Mouse (Mus musculus) liver, embryonic 14.5 days (tissue): ENCODE data around the gene Psmd5. TPM values are rescaled to one million over a fixed set of nuclear protein-coding genes. Genes with fewer than 3 reads are reported as not detected.

Experiments
- ATAC-seq: fragments of 200-750 bp; cut with Nextera tagmentation; 2 replicates; pipeline ENCODE4 v1.8.0; 2017; ENCODE audit warnings: moderate number of reproducible peaks, mild to moderate bottlenecking, moderate library complexity; ENCODE audit not compliant: insufficient read depth
- DNase-seq, 3 experiments: peaks; one replicate each; pipeline ENCODE4 v3.0.0-alpha.2; 2012 to 2013; ENCODE audit warnings: low read depth in 3 of 3, low spot score in 3 of 3
- H3K27ac ChIP-seq: fragments of 300-500 bp; sonication (generic); 2 replicates; pipeline ENCODE4 v1.5.1; 2014; ENCODE audit warnings: moderate library complexity, mild to moderate bottlenecking, control low read depth, inconsistent platforms
- H3K27me3 ChIP-seq: fragments of 300-500 bp; sonication (generic); 2 replicates; pipeline ENCODE4 v1.6.1; 2014; ENCODE audit warnings: mild to moderate bottlenecking, low read length, moderate library complexity; ENCODE audit not compliant: control insufficient read depth, insufficient read depth
- H3K36me3 ChIP-seq: fragments of 300-500 bp; sonication (generic); replicated peaks from 2 replicates; pipeline ENCODE4 v1.6.1; 2014; ENCODE audit warnings: low read depth; ENCODE audit not compliant: control insufficient read depth, insufficient read depth
- H3K4me1 ChIP-seq, 2 experiments: fragments of 200-500 bp in 1 of 2; fragments of 300-500 bp in 1 of 2; sonication (generic) in 1 of 2; replicated peaks; 2 replicates each; pipeline ENCODE4 v1.6.1; 2012 to 2014; ENCODE audit warnings: antibody characterized with exemption in 1 of 2, inconsistent platforms in 1 of 2, low read length in 1 of 2; ENCODE audit not compliant: control insufficient read depth in 2 of 2, insufficient read depth in 2 of 2
- H3K4me2 ChIP-seq: fragments of 300-500 bp; sonication (generic); 2 replicates; pipeline ENCODE4 v1.6.1; 2014; ENCODE audit warnings: low read depth, mild to moderate bottlenecking, control low read depth, moderate library complexity
- H3K4me3 ChIP-seq, 2 experiments: fragments of 200-500 bp in 1 of 2; fragments of 300-500 bp in 1 of 2; sonication (generic) in 1 of 2; 2 replicates each; pipeline ENCODE4 v1.5.1; 2012 to 2014; ENCODE audit warnings: low read depth in 2 of 2, low read length in 2 of 2, mild to moderate bottlenecking in 2 of 2, control low read depth in 1 of 2, inconsistent platforms in 1 of 2, moderate library complexity in 1 of 2; ENCODE audit not compliant: insufficient read depth in 1 of 2
- H3K9ac ChIP-seq: fragments of 300-500 bp; sonication (generic); replicated peaks from 2 replicates; pipeline ENCODE4 v1.6.1; 2014; ENCODE audit warnings: mild to moderate bottlenecking, control low read depth, moderate library complexity
- H3K9me3 ChIP-seq: fragments of 300-500 bp; sonication (generic); 2 replicates; pipeline ENCODE4 v1.6.1; 2016; ENCODE audit warnings: low read length, mixed read lengths; ENCODE audit not compliant: control insufficient read depth
- CTCF ChIP-seq: IDR thresholded peaks from 2 replicates; pipeline ENCODE4 v1.5.1; 2016; ENCODE audit warnings: antibody characterized with exemption, low read depth, control low read depth
- EP300 ChIP-seq: IDR thresholded peaks from 2 replicates; pipeline ENCODE4 v1.6.1; 2016; ENCODE audit warnings: antibody characterized with exemption, low read depth
- WGBS: fragments of 180-500 bp; shearing (Covaris S2); extraction: QIAGEN DNeasy Blood & Tissue Kit; methylation state at CpG from one replicate; pipeline ENCODE4 v1.1.7; 2014; ENCODE audit not compliant: insufficient replicate concordance; 5-methylcytosine and 5-hydroxymethylcytosine counted together
- polyA plus RNA-seq, 2 experiments: library from polyadenylated mRNA; depleted of rRNA in 1 of 2; stranded (reverse) in 1 of 2; unstranded in 1 of 2; fragments of >200 nt; fragmentation: Nextera tagmentation in 1 of 2; extraction: Ambion mirVana in 1 of 2; gene quantifications; 2 replicates each; pipeline versions ENCODE4 v1.2.1 to v1.2.3; 2012 to 2014

The Psmd5 gene
- 23.2 and 36.5 TPM in 2 replicates for polyA plus RNA-seq (2012; rRNA removed)
- polyA plus RNA-seq (2014; fragmentation: Nextera tagmentation; extraction: Ambion mirVana) = 84.1 and 96.0 TPM in 2 replicates

DNA sequence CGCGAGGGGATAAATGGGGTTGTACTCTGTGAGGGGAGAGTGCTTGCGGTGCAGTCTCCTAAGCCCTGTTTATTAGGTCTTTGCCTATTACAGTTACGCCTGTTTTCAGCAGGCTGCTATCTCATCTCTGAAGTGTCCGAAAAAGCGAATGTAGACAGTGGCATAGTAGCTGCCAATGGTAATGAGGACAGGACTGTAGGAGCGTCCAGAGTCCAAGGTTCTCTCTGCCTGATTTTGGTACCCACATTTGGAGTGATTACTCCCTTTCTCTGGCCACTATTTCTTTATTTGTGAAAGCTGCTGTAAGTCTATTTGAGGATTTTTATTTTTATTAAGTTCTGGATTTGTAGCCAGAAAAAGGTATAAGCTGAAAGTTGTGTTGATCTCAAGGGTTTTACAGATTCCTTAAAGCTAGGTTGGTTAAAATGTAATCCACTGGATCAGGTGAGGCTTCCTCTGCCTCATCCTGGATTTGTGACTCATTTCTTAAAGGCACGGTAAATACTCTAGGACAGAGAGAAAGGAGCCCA, at the start of gene Psmd5:
Psmd5 (minus strand) TSS at position 153 of the 530 bp plus-strand sequence.
- DNase-seq = no peak

DNA sequence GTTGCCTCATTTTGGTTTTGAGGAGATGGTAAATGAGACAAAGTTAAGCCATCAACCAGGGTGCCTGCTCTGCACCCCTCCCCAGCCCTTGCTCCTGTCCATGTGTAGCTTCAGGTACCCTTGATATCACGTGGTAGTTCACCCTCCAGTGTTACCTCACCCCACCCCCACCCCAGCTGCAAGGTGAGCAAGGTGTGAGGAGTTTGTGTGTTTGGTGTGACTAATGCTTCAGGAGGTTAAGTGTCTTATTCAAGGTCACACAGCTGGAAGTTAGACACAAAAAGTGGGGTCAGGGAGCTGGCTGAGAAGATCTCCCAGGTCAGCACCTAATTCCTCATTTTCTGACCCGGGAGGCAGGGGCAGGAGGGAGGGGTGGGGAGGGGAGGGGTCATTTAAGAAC, 48.0 kb upstream of the Psmd5 start:
- Histone ChIP-seq H3K36me3 (no peaks in the 10 kb centered on the region), H3K9me3 (no peaks in the 10 kb centered on the region), H3K4me2 (no peak overlapping the region), H3K27me3 (no peaks in the 10 kb centered on the region), H3K4me1 (no peaks in the 10 kb centered on the region), H3K27ac (no peak overlapping the region), H3K9ac (no peak overlapping the region), H3K4me3 (no peak overlapping the region)
- no peak for DNase-seq
- WGBS = 16% methylated on average over 2 of the region's 2 CpGs
- ATAC-seq = no peak
- no peak for TF ChIP-seq EP300
- TF ChIP-seq CTCF = no peak

More for the DNA sequence above, at the start of gene Psmd5:
- Histone ChIP-seq H3K27me3 (peaks cover 14% of the 10 kb centered on the region), H3K27ac (no peak within 1 kb of the TSS), H3K36me3 (no peaks in the 10 kb centered on the region), H3K4me3 (peak within 1 kb of the TSS; percentile 17 to 47), H3K4me1 (peaks cover 6 to 8% of the 10 kb centered on the region in 2 experiments), H3K9ac (peak within 1 kb of the TSS; percentile 35), H3K4me2 (peak within 1 kb of the TSS; percentile 33), H3K9me3 (no peaks in the 10 kb centered on the region)
- 24% methylated on average over 8 of the region's 8 CpGs for WGBS
- TF ChIP-seq EP300 (no peak), CTCF (no peak)
- ATAC-seq = no peak

DNA sequence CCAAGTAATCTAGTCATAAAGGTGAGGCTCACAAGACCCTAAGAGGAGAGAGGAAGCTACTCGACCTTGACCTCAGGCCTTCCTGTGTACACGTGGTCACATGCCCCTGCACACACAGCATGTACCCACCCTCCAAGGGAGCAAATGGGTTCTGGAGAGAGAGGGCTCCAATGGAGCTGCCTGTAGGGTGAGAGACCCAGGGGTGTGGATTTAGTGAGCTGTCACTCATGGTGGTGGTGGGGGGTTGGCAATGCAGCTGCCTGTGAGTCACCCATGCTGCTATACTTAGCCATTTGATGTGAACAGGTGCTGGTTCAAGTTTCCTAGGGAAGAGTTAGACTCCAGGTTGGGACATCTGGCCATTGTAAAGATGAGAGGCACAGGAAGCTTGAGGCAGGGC, 45.4 kb upstream of the Psmd5 start:
- Histone ChIP-seq H3K4me3 (no peak overlapping the region), H3K9ac (no peak overlapping the region), H3K27me3 (no peaks in the 10 kb centered on the region), H3K27ac (no peak overlapping the region), H3K9me3 (no peaks in the 10 kb centered on the region), H3K4me1 (no peaks in the 10 kb centered on the region), H3K36me3 (no peaks in the 10 kb centered on the region), H3K4me2 (no peak overlapping the region)
- TF ChIP-seq CTCF (no peak), EP300 (no peak)
- DNase-seq = no peak
- ATAC-seq = no peak
- WGBS = 15% methylated on average over 2 of the region's 2 CpGs

DNA sequence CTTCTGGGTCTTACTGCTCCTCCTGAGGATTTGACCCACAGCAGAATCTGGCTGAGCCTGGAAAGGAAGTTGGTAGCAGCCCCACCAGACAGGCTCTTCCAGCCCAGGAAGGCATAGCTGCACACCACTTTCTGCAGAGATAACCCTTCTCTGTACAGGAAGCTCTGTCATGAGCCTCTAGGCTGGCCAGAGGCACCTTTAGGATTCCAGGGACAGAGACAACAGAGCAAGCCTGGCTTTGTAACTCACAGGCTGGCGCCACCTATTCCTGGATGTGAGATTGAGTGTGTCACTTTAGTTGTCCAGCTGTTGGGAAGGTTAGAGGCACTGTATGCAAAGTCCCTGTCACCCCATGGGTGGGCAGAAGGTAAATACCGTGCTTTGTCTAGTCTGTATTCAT, 40.3 kb upstream of the Psmd5 start:
- no peak overlapping the region; the same call in 1 of the 2 replicates for H3K4me2 ChIP-seq
- TF ChIP-seq CTCF (no peak), EP300 (no peak)

DNA sequence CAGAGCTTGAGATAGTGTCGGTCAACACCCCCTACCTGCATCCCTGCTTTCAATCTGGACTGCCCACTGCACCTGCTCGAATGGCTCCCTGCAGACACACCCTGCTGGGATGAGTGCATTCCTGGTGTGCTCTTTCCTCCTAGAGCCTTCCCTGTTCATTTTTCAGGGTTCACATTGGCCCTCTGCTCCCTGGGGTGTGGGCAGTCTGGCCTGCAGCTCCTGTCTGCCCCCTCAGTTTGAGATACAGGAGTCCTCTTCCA, 40.0 kb upstream of the Psmd5 start:
- peak overlapping the region in 1 of 2 experiments; percentile 48; a peak in 1 of 4 replicates for H3K4me3 ChIP-seq
- H3K9me3 ChIP-seq = no peaks in the 10 kb centered on the region
- WGBS = 16% methylated on average over 2 of the region's 2 CpGs
- DNase-seq (no peak), ATAC-seq (peak; percentile 4; the same call in 1 of the 2 replicates)
- H3K4me2 ChIP-seq = peak overlapping the region; percentile 94
- no peak overlapping the region for H3K9ac ChIP-seq
- no peak for TF ChIP-seq EP300
- TF ChIP-seq CTCF = no peak
- H3K27me3 ChIP-seq = peaks cover 10% of the 10 kb centered on the region
- H3K4me1 ChIP-seq = peaks cover 4 to 8% of the 10 kb centered on the region in 2 experiments
- no peak overlapping the region for H3K27ac ChIP-seq
- peaks cover 5% of the 10 kb centered on the region; the same call in 1 of the 2 replicates for H3K36me3 ChIP-seq

More for the DNA sequence above, 40.3 kb upstream of the Psmd5 start:
- ATAC-seq (no peak), DNase-seq (no peak)
- Histone ChIP-seq H3K9ac (no peak overlapping the region), H3K36me3 (peaks cover 5% of the 10 kb centered on the region; the same call in 1 of the 2 replicates), H3K27ac (no peak overlapping the region), H3K9me3 (no peaks in the 10 kb centered on the region), H3K4me1 (peaks cover 4 to 8% of the 10 kb centered on the region in 2 experiments), H3K27me3 (peaks cover 10% of the 10 kb centered on the region), H3K4me3 (no peak overlapping the region)
- WGBS = 62% methylated on average over 2 of the region's 2 CpGs
